Mouse (Mus musculus): Measurements from ENCODE around the gene Aff3.
A peak's percentile ranks its signal among the peaks of the same experiment; 100 is the strongest.

Aff3 gene

DNA sequence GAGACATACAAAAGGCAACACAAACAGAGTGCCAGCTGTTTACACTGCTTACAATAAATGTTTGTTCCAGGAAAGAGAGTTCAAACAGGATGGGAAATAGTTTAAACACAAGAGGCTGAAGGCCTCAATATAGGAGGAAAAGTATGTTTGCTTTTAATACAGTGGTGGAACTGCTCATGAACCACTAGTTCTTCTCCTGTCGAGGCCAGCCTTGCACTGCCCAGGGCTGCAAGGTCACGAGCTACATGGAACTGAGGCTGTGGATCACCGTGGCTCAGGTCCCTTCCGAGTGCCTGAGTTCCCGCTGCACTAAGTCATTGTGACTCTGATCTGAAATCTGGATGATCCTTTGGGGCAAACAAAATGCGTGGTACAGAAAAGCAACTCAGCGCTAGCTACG, 73.6 kb downstream of the Aff3 start:
- DNase-seq = no peak

- DNase-seq = no peak
Observed at GRCm38 (mm10) chr1:38588741-38589140, 76.0 kb downstream of the Aff3 start.

- DNase-seq = no peak
Observed at GRCm38 (mm10) chr1:38582328-38582727, 82.4 kb downstream of the Aff3 start.

- no peak for DNase-seq
Observed at GRCm38 (mm10) chr1:38580572-38580971, 84.2 kb downstream of the Aff3 start.

DNA sequence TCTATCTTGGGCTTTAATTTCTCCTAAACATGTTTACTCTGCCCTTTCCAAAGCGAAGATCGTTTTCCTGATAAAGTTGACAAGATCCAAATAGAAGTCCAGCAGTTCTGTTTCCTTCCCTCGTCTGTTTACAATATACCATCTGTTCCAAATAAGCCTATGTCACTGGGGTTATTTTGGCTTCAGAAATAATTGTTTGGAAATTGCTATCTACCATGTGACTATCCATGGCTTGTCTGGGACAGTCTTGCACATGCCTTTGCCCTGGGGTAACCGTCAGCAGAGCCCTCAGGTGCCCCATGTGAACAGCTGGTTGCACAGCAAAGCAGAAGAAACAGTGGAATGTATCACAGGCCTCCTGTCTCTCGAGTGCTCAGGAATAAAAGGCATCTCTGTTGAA, 86.4 kb downstream of the Aff3 start:
- DNase-seq = no peak

DNA sequence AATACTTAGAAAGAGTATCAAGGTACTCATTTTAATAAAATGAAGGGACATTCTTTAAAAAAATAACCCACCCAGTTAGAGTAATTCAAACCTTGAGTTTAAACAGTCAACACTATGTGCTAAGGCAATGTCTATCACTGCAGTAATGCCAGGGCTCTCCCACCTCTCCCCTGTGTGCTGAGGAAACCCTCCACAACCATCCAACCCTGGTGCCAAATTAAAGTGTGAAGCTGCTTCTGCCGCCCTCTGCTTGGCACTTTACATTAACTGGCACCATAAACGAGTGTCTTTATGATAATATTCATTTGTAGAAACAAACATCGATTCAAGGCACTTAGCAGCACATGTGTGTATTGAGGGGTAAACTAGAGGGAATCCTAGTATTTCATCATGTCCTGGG, 97.0 kb downstream of the Aff3 start:
- DNase-seq = no peak

- no peak for DNase-seq
Observed at GRCm38 (mm10) chr1:38566101-38566678, 98.6 kb downstream of the Aff3 start.

GRCm38 (mm10) chr1:38565295-38565777, 99.4 kb downstream of the Aff3 start:
- DNase-seq = no peak

GRCm38 (mm10) chr1:38562397-38563199, 102.2 kb downstream of the Aff3 start:
- no peak for DNase-seq

- DNase-seq = no peak
Observed at GRCm38 (mm10) chr1:38561331-38561730, 103.4 kb downstream of the Aff3 start.

DNA sequence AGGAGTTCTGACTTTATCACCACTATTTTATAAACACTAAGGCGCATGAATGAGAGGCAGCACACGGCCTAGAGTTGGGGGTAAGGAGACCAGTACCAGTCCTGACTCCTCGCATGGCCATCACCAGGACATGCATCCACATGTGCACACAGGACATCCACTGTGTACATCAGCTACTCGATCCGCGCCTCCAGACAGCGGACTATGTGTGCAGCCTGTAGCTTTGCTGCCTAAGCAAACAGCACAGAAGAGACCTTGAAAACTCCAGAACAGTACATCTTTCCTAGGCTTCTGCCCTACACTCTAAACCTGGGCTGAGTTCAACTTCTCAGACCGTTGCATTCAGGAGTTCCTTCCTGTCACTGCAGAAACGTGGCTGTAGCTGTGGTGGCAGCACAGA, 104.1 kb downstream of the Aff3 start:
- no peak for DNase-seq

DNA sequence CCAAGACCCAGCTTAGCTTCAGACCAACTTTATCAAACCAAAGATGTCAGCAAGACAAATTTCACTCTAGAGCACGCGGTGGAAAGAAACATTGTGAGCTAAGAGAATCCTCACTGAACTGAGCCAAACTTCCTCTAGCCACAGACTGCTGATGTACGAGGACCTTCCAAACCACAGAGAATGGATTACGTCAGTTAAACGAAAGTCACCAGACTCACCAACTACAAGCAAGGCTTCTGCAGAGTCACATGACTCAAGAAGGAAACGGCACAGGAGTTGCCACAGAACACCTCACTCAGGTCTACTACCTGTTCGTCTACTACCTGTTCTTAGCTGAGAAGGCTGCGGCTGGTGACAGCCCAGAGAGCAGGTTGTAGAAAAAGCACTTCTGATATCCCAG, 107.1 kb downstream of the Aff3 start:
- DNase-seq = no peak

- no peak for DNase-seq
Observed at GRCm38 (mm10) chr1:38554546-38554945, 110.2 kb downstream of the Aff3 start.

GRCm38 (mm10) chr1:38553090-38553489, 111.7 kb downstream of the Aff3 start:
- DNase-seq = no peak

DNA sequence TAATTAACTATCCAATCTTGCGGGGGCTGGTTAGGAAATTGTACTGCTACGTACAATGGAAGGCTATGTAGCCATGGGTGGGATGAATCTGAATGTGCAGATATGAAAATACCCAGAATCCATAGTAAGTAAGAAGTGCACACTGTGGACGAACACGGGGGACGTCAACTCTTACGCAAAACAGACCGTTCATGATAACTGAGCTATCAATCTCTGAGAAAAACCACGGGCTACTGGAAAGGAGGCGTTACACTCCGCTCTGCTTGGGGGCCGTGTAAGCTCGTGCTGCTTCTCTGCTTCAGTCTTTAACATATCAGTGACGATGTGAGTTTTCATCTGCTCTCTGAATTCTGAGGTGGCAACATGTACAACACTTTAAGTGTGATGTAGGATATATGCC, 114.2 kb downstream of the Aff3 start:
- DNase-seq = no peak

- no peak for DNase-seq
Observed at GRCm38 (mm10) chr1:38548671-38549661, 115.8 kb downstream of the Aff3 start.

GRCm38 (mm10) chr1:38547685-38548084, 117.1 kb downstream of the Aff3 start:
- DNase-seq = no peak

- no peak for DNase-seq
Observed at GRCm38 (mm10) chr1:38546696-38547095, 118.1 kb downstream of the Aff3 start.

DNA sequence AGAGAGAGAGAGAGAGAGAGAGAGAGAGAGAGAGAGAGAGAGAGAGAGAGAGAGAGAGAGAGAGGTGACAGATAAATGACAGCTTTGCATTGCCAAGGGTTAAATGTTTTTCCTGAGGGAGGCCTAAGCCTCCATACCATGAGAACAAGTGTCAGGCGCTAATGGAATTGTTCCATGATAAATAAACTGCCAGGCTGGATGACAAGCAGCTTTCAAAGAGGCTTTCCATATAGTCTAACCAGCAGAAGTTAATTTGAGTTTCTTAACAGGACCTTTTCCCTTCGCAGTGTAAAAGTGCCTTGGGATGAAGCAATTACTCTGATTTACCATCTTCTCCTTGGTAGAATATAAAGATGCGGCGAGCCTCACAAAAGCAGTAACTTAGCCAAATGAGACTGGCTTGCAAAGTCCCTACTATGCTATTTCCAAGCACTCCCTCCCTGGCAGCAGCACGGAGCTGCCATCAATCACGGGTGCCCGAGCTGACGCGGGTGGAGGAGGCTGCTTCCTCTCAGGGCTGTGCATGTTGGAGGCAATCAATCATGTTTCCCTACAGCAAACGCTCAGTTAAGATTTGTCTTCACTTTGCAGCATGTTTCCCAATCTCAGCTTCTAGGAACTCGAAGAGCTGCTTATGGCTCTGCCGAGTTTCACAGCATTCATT, 119.3 kb downstream of the Aff3 start:
- peak; percentile 16 for DNase-seq

DNA sequence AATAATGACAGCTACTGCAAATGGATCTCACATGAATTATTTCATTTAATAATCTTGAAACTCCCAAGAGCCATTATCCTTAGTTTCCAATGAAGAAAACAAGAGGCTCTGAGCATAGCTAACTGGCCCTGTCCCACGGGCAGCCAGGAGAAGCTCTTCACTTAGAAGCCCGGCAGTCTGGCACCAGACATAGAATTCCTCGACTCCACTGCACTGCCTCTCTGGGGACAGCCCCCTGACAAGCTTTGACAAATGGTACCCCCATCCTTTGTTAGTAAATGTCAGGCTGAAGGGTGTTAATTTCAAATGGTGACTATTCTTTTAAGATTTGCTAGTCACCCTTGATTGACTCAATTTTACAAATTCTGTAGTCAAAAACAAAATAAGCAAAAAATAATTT, 120.3 kb downstream of the Aff3 start:
- no peak for DNase-seq

DNA sequence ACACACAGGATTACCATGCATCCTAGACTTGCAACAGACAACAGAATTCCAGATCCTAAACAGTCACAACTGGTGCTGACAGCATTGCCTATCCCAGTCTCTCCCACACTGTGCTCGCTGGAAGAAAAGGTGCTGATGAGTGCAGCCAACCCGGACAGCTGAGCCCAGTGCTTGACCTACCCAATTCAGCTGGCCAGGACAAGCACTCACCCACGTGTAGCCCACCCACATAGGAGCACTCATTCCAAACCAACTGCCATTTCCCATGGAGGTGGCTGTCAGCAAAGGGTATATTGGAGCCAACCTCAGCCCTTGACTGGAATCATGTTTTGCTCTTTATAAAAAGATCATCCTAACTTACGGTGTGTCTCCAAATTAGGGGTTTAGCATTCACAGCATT, 123.2 kb downstream of the Aff3 start:
- DNase-seq = no peak

- DNase-seq = no peak
Observed at GRCm38 (mm10) chr1:38536929-38537540, 127.7 kb downstream of the Aff3 start.
